Mouse (Mus musculus) forelimb bud, embryonic 11.5 days (tissue): ENCODE measurements around the gene Zfp558.
"Not testable (repeated sequence)": the region's sequence is repeated elsewhere in the genome, so short reads cannot be mapped to it uniquely, and the experiment has no call there.

ENCODE experiments used
- DNase-seq: peaks from one replicate; pipeline ENCODE4 v3.0.0-alpha.2; 2012; ENCODE audit warnings: low read depth, low spot score

The Zfp558 gene

DNA sequence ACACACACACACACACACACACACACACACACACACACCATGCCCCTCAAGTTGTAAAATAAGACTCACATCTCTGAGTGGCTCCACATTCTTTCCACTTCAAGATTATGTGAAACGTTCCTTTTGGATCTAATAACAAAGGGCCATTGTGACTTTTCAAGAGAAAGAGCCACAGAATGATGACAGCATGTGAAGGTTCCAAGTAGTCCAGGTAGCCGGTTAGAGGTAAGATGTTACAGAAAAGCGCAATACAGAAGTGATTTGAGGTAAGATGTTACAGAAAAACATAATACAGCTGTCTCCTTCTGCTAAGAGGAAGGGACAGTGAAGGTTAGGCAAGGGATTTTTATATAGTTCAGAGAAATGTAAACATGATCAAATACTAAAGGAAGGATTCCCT lies at the start of gene Zfp558, which contains the start of gene Mbd3l1:
Gene Zfp558, minus strand, starts transcription at position 101 of the 400 bp plus-strand sequence.
Gene Mbd3l1, plus strand, starts transcription at position 192 of the 400 bp plus-strand sequence.
- no peak for DNase-seq

DNA sequence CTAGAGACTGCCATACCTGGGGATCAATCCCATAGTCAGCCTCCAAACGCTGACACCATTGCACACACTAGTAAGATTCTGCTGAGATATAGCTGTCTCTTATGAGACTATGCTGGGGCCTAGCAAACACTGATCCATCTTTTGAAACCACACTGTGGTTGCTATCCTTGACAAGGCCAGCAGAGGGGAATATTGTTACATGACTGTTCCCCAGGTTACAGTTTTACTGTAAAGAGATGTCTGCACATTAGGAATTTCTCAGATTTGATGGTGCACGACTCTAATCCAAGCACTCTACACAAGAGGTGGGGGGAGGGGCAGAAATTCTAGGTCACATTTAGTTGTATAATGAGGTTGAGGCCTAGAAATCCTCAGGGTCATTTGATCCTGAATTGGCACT lies 30.0 kb upstream of the Zfp558 start:
- no peak for DNase-seq

GRCm38 (mm10) chr9:18473324-18474128 lies 4.5 kb downstream of the Zfp558 start:
- peak; percentile 83 for DNase-seq

GRCm38 (mm10) chr9:18468005-18468404 lies 10.1 kb downstream of the Zfp558 start:
- no peak for DNase-seq

GRCm38 (mm10) chr9:18467350-18467749 lies 10.7 kb downstream of the Zfp558 start:
- no peak for DNase-seq

GRCm38 (mm10) chr9:18456520-18456919 lies 21.5 kb downstream of the Zfp558 start:
- no peak for DNase-seq

- no peak for DNase-seq
These were observed 46.4 kb downstream of the Zfp558 start for GRCm38 (mm10) chr9:18431687-18432086.

GRCm38 (mm10) chr9:18430354-18430753 lies 47.7 kb downstream of the Zfp558 start, which contains the start of gene Mbd3l2:
Gene Mbd3l2, plus strand, starts transcription at chr9:18430654.
- no peak for DNase-seq

- not testable (repeated sequence) for DNase-seq
These were observed 65.7 kb downstream of the Zfp558 start for GRCm38 (mm10) chr9:18412371-18412770.
